Mouse (Mus musculus) C2C12 (cell line): ENCODE results near the gene Cdyl.

Source experiments
- CTCF ChIP-seq: IDR thresholded peaks from one replicate; pipeline ENCODE4 v1.5.1; 2011; ENCODE audit not compliant: control insufficient read depth, insufficient read depth, insufficient read length
- FOSL1 ChIP-seq: IDR thresholded peaks from one replicate; pipeline ENCODE4 v1.8.0; 2011; ENCODE audit warnings: mild to moderate bottlenecking, low read length; ENCODE audit not compliant: poor library complexity, insufficient read depth, severe bottlenecking
- MYOD1 ChIP-seq: IDR thresholded peaks from one replicate; pipeline ENCODE4 v1.6.1; 2011; ENCODE audit warnings: low read depth; ENCODE audit not compliant: control insufficient read depth, insufficient read length
- MYOG ChIP-seq: IDR thresholded peaks from one replicate; pipeline ENCODE4 v1.6.1; 2011; ENCODE audit not compliant: control insufficient read depth, insufficient read length; ENCODE audit errors: extremely low read depth

GRCm38 (mm10) chr13:35771968-35772382, 112.3 kb downstream of the Cdyl start:
- TF ChIP-seq CTCF, result no peak
- no peak for TF ChIP-seq MYOD1
- no peak for TF ChIP-seq FOSL1
- no peak for TF ChIP-seq MYOG
